Mouse (Mus musculus) lung, adult 2 months (tissue): ENCODE measurements around the gene Slmap. TPM values are rescaled to one million over a fixed set of nuclear protein-coding genes. Genes with fewer than 3 reads are reported as not detected.

Source experiments
- DNase-seq: peaks from one replicate; pipeline ENCODE4 v3.0.0; 2022
- H3K4me1 ChIP-seq: fragments of 200-500 bp; 2 replicates; pipeline ENCODE4 v1.6.1; 2011; ENCODE audit warnings: low read length; ENCODE audit not compliant: control insufficient read depth, insufficient read depth
- H3K4me3 ChIP-seq: fragments of 200-500 bp; replicated peaks from 2 replicates; pipeline ENCODE3; 2011; ENCODE audit warnings: low read depth, mild to moderate bottlenecking, control low read depth, low read length; ENCODE audit errors: extremely low read depth
- CTCF ChIP-seq: fragments of 200-500 bp; IDR thresholded peaks from 2 replicates; pipeline ENCODE4 v1.5.1; 2011; ENCODE audit warnings: mild to moderate bottlenecking, low read length, control low read depth; ENCODE audit not compliant: insufficient read depth
- POLR2A ChIP-seq: fragments of 200-500 bp; IDR thresholded peaks from 2 replicates; pipeline ENCODE4 v1.6.1; 2011; ENCODE audit warnings: low read depth, mild to moderate bottlenecking, control low read depth, low read length, borderline replicate concordance; ENCODE audit errors: extremely low read depth
- WGBS: fragments of 180-500 bp; shearing (Covaris S2); methylation state at CpG from one replicate; pipeline ENCODE4 v1.1.7; 2018; 5-methylcytosine and 5-hydroxymethylcytosine counted together
- polyA plus RNA-seq: library from polyadenylated mRNA; depleted of rRNA; stranded (reverse); fragments of >200 nt; gene quantifications from 2 replicates; pipeline ENCODE4 v1.2.3, GENCODE M21; 2012

Slmap gene
- polyA plus RNA-seq, 1 experiment: 22.8 TPM

GRCm38 (mm10) chr14:26454851-26455250, 79.9 kb downstream of the Slmap start:
- 49% methylated on average over 16 of the region's 16 CpGs for WGBS
- no peak for DNase-seq
- TF ChIP-seq CTCF (no peak), POLR2A (no peak)

DNA sequence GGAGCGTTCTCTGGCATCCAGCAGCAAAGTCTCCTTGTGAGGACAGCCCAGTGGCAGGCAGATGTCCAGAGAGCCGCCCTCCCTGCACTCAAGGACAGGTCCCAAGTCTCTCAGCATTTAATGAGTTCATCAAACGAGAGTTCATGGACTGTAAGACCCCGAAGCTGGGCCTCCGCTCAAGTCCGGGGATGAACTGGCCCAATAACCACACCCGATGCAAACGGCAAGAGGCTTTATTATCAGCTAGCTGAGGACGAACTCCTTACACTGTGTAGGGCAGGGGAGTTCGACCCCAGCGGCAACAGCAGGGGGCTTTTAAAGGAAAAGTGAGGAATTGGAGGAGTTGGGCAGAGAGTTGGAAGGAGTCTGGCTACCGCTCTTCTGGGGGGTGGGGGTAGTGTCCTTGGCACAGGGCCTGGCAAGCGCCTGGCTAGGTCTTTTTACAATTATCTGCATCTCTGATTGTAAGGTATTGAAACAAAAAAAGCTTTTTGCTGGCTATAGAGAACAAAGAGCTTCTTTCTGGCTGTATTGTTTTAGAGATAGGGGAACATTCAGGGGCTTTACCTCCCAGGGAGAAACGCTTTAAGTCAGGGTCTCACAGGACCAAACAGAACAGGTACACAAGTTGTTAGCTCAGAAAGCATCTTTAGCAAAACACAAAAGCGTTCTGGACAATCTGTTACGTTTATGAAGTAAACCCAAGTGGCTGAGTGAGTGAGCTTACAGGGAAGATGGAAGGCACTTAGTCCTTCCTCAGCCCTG, 84.5 kb downstream of the Slmap start:
- no peak overlapping the region for H3K4me3 ChIP-seq
- DNase-seq: no peak
- WGBS: 50% methylated on average over 16 of the region's 16 CpGs
- no peaks in the 10 kb centered on the region for H3K4me1 ChIP-seq
- TF ChIP-seq CTCF: no peak
- TF ChIP-seq POLR2A: no peak

More at GRCm38 (mm10) chr14:26454851-26455250, 79.9 kb downstream of the Slmap start:
- Histone ChIP-seq H3K4me1 (no peaks in the 10 kb centered on the region), H3K4me3 (no peak overlapping the region)

DNA sequence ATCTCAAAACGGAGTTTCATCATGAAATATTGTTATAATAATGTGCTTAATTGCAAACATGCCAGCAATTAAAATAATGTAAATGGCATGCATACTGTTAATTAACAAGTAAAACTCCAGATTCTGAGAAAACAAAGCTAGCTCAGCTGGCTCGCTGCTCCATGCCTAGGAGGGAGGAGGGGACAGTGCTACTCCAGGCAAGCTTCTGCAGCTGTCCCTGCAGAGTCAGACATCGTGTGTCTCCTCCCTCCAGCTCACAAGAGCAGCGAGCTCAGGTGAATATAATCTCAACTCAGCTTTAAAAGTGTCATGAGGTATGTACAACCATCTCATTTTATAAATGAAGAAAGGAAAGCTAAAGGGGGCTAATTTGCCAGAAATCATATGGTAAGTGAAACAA, 86.2 kb downstream of the Slmap start:
- no peak for TF ChIP-seq CTCF
- TF ChIP-seq POLR2A: no peak
- Histone ChIP-seq H3K4me3 (no peak overlapping the region), H3K4me1 (no peaks in the 10 kb centered on the region)
- DNase-seq: no peak
- WGBS: 79% methylated on average over 4 of the region's 4 CpGs

DNA sequence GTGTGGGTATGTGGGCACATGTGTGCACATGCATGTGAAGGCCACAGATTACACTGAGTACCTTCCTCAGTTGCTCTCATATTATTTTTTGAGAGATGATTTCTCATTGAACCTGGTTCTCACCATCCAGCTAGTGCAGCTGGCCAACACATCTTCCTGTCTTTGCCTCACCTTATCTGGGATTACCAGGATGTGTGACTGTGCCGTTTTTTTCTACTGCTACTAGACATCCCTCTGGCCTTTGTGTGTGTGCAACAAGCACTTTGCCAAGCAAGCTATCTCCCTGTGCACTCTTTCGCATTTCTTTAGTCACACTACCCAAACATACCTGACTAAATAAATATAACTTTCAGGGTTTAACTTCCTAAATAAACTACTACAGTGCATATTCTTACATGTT, 87.5 kb downstream of the Slmap start:
- WGBS: 71% methylated on average over 2 of the region's 2 CpGs
- peaks cover 2% of the 10 kb centered on the region; the same call in 1 of the 2 replicates for H3K4me1 ChIP-seq
- TF ChIP-seq CTCF (no peak), POLR2A (no peak)
- H3K4me3 ChIP-seq: no peak overlapping the region
- DNase-seq: no peak

DNA sequence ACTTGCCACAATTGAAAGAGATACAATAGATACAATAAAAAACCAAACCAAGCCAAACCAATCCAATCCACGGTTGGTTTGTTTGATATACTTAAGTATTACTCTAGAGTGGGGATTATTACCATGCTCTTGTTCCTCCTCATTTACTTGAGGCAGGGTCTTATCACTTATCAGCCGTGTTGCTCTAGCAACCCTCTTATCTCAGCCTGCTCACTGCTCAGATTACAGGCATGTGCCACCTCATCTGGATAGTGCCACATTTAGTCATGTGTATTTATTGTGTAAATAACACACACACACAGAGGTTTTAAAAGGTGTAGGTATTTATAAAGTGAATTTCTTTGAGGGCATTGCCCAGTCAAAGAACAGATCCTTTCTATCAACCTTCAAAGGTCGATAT, 88.2 kb downstream of the Slmap start:
- Histone ChIP-seq H3K4me1 (peaks cover 2% of the 10 kb centered on the region; the same call in 1 of the 2 replicates), H3K4me3 (no peak overlapping the region)
- WGBS: 63% methylated on average over 3 of the region's 3 CpGs
- no peak for DNase-seq
- TF ChIP-seq POLR2A (no peak), CTCF (no peak)

DNA sequence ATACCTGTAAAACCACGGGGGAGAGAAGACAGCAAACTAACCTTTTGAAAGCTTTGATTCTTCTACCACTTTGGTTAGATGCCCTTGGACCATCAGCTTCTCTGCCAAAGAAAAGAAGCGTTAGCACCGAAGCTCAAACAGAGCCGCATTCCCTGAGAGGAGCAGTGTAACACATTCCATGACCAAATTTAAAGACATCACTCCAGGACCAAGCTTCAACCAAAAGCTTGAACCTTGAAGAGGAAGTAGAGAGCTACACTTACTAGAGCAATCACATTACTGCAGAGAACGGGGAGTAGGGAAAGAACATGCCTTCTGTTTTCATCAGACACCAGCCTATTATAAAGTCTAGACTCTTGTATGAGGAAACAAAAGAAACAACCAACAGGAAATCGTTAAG, 92.2 kb downstream of the Slmap start:
- no peak overlapping the region for H3K4me3 ChIP-seq
- TF ChIP-seq CTCF (no peak), POLR2A (no peak)
- peaks cover 5% of the 10 kb centered on the region for H3K4me1 ChIP-seq
- no peak for DNase-seq
- 52% methylated on average over 6 of the region's 6 CpGs for WGBS

GRCm38 (mm10) chr14:26441041-26441812, 93.5 kb downstream of the Slmap start:
- Histone ChIP-seq H3K4me1 (peaks cover 6% of the 10 kb centered on the region), H3K4me3 (no peak overlapping the region)
- no peak for DNase-seq
- TF ChIP-seq CTCF (no peak), POLR2A (no peak)
- WGBS: 68% methylated on average over 2 of the region's 2 CpGs

GRCm38 (mm10) chr14:26439996-26440395, 94.7 kb downstream of the Slmap start:
- DNase-seq: no peak
- H3K4me3 ChIP-seq: no peak overlapping the region
- TF ChIP-seq POLR2A (no peak), CTCF (no peak)

GRCm38 (mm10) chr14:26437771-26438170, 97.0 kb downstream of the Slmap start:
- TF ChIP-seq POLR2A (no peak), CTCF (no peak)
- Histone ChIP-seq H3K4me3 (no peak overlapping the region), H3K4me1 (peaks cover 6% of the 10 kb centered on the region)
- WGBS: 60% methylated on average over 2 of the region's 2 CpGs
- no peak for DNase-seq

More at GRCm38 (mm10) chr14:26439996-26440395, 94.7 kb downstream of the Slmap start:
- H3K4me1 ChIP-seq: peaks cover 6% of the 10 kb centered on the region
